Mouse (Mus musculus): ENCODE data around the gene Atl2.

Gene Atl2

DNA sequence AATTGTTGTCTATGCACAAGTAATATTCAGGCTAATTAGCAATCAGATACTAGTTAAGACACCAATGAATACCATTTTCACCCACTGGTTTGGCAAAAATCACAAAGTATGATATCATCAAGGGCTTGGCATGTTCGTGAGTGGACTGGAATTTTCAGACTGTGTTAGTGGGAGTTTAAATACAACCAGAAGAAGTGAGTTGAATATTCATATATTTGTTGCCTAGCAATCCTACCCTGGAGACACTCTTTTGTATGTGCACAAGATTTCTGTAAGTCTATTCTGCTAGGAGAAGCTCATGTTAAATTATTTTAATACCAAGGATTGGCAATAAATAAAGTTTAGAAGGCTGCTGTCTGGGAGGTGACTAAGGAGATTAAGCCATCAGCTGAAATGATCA, 71.5 kb downstream of the Atl2 start:
- no peak for DNase-seq (ENCODE audit: low read depth in 1 of 2, low spot score in 2 of 2)

DNA sequence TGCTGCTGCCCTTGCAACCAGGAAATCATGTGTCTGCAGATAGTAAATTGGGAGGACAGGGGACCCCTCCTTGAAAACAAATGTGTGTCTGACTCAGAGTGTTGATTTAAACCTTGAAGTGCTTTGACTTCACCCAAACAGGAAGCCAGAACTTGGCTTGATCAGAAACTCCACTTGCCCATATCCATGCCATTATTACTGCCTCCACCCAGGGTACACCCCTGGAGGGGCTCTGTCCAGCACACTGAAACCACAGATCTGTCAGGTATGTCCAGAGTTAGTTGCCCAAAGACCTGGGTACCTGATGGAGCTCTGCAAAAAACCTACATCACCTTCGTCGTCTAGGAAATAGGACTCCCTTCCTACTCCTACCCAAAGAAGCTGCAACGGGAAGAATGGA, 77.0 kb downstream of the Atl2 start:
- no peak for DNase-seq (ENCODE audit: low read depth in 1 of 2, low spot score in 2 of 2)

DNA sequence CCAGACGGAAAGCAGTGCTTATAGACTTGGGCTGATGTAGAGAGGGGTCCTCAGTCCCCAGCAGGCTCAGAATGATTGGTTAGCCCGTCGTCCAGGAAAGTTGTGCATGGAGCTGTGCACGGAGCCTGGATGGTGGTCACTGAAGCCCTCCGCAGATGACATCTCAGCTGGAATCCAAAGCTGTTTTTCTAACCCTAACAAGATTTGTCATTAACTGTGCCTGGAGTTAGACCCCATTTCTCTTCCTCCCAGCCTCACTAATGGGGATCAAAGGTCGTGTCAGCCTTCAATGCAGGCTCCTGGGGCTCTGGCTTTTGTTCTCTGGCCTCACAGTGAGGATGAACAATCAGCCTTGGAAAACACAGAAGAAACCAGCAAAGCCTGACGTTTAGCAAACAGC, 77.9 kb downstream of the Atl2 start:
- no peak for DNase-seq (ENCODE audit: low read depth in 1 of 2, low spot score in 2 of 2)

DNA sequence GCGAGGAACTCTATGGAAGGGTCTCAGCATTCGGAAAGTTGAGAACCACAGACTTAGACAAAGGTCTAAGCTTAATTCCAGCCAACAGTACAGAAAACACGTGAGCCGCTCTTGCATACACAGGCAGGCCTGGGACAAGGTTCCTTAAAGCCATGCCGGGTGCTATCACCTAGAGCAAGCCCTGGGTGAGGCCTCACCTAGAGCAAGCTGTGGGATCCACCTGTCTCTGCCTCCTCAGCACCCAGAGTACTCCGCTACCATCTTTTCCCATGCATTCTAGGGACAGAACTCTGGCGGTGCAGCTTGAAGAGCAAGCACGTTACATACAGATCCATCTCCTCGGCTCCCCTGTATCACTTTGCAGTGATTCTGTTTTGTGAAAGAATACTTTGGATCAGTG, 78.4 kb downstream of the Atl2 start:
- DNase-seq (ENCODE audit: low read depth in 1 of 2, low spot score in 2 of 2): no peak

DNA sequence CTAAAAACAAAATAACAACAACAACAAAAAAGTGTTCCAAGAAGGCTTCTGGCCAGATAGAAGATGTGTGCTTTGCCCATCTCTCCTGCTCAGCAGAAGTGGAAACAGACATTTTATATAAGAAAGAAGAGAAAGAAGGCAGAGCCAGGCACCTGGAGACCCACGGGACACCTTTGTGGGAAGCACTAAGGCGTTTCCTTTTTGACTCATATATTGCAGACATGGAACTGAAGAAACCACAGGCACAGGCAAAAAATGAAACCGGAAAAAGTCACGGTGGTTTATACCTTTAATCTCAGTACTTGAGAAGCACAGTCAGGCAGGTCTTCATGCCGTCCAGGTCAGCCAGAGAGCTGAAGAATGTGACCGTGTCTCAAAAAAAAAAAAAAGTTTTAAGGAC, 79.0 kb downstream of the Atl2 start:
- DNase-seq (ENCODE audit: low read depth in 1 of 2, low spot score in 2 of 2): no peak

DNA sequence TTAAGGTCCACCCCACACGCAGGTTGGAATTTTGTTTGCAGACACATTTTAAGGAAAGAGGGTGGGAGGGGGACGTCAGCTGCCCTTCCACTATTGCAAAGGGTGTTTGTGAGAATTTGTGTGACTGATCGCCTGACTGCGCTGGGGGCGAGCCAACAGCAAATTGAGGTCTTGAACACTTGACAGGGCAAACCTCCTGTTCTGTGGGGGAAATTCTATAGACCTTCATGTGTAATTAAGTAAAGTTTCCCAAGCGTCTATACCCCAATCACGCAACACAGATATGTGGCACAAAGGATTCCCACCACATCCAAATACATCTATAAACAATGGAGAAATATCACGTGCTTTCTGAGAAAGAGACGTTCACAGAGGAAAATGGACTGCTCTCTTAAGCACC, 85.5 kb downstream of the Atl2 start:
- DNase-seq (ENCODE audit: low read depth in 1 of 2, low spot score in 2 of 2): no peak

DNA sequence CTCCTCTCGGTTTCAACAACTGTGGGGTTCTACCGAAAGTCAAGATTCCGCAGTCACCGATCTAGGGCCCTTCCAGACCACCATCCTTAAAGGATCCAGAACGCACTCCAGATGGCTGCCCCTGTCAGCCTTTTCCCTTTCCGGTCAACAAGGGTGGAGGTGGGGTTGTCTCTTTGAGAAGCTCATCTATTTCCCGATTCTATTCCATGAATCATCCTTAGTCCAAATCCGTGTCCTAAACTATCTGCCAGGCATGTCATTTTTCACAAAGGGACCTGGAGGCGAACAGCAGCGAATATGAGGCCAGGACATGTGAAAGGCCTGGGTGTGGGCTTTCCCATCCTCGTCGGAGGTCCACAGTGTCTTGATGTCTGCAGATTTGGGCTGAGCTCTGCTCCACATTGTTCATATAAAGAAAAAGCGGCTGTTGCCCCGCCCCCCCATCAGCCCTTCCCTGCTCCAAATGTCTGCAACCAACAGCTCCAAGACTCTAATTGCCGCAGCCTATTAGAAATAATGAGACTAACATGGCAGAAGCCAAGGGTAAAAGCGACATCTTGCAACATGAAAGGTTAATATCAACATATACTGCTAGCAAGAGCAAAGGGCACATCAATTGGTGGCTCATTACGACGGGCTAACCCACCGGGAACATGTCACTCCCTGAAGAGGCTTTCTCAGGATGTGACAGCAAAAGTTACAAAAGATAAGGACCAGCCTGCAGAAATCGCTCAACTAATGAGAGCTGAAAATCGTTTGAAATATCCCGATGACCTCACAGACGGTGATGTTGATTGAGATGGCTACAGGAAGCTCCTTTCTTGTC, 86.2 kb downstream of the Atl2 start:
- no peak for DNase-seq (ENCODE audit: low read depth in 1 of 2, low spot score in 2 of 2)

DNA sequence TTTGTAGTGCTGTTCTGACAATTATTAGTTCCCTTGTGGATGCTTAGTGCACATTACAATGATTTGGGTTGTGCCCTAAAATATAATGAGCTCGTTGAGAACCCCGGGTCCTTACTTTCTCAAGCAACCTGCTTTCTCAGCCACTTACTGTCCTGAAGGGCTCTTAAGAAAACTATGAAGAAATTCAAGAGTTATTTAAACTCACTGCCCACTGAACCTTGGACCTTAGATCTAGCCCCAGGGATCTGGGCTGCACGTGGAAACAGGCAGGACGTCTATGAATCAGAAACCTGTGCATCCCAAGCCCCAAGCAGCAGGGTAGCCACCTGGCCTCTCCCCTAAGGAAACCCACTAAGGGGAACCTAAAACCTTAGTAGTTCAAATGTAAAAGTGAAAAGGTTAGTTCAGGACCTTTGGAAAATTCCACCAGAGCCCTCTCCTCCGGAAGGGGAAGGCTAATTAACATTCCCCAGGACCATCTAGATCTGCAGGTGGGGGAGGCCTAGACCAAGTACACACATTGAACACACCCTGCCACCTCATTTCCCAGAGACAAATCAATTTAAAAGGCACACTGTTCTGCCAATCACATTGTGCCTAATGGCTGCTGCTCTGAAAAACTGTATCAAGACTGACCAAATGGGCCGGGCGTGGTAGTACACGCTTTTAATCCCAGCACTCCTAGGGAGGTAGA, 88.5 kb downstream of the Atl2 start:
- DNase-seq (ENCODE audit: low read depth in 1 of 2, low spot score in 2 of 2): no peak

DNA sequence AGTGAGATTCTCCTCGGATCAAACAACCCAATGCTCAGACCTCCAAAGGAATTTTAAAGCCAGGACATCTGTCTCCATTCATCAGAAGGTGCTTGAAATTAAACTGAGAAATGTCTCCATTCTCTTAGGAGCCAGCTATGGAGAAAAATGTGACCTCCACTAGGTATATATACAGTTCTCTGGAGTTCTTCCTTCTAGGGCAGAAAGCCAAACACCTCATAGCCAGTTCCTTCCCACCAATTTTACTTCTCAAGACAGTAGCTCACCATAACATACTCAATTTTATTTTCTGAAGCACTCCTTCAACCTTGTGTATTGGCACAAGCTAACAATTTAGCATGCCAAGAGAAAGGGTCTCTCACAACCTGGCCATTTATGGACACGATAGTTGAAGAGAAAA, 91.2 kb downstream of the Atl2 start:
- no peak for DNase-seq (ENCODE audit: low read depth in 1 of 2, low spot score in 2 of 2)

DNA sequence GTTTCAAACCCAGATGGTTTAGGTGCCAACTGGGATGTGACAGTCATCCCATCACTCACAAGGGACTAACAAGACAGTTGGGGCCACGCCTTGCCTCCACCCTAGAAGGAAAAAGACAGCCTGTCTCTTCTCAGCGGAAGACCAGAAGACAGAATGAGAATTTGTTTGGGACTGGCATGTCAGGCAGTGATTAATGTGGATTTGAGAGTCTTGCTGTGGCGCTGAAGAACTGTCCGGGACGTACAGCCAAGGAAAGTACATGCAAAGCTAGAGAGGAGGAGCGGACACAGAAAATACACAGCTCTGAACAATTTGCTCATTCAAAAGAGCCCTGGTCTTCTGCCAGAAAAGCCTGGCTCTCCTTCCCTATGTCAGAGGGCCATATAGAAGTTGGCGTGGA, 93.9 kb downstream of the Atl2 start:
- no peak for DNase-seq (ENCODE audit: low read depth in 1 of 2, low spot score in 2 of 2)

DNA sequence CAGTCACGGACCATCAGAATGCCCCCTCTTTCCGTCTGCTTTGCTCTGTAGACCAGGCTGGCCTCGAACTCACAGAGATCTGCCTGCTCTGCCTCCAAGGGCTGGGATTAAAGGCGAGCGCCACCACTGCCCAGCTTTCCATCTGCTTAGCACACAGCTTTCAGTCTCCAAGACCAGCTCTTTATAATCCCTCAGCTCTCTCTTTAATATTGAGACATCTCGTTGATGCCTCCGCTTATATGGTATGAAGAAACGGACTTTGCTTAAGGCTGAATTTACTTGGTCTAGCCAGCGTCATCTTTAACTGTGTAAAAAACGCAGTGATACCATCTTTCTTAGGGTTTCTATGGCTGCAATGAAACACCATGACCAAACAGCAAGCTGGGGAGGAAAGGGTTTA, 97.1 kb downstream of the Atl2 start:
- no peak for DNase-seq (ENCODE audit: low read depth in 1 of 2, low spot score in 2 of 2)
